Mouse (Mus musculus): ENCODE measurements around the gene Nhlh1. TPM values are rescaled to one million over a fixed set of nuclear protein-coding genes. Genes with fewer than 3 reads are reported as not detected.

Nhlh1 gene
- total RNA-seq, 2 experiments from 2014 or later: 0.32 TPM; not detected in 1

GRCm38 (mm10) chr1:172058874-172059273 is 1.5 kb upstream of the Nhlh1 start:
- no peak for DNase-seq (ENCODE audit: extremely low spot score in 1 of 2, low spot score in 2 of 2)
- intact Hi-C loops (cut with DNase I): no loop called here

- intact Hi-C loops (cut with DNase I): no loop called here
- DNase-seq (ENCODE audit: extremely low spot score in 1 of 2, low spot score in 2 of 2): no peak
Observed at GRCm38 (mm10) chr1:172058321-172058720, 948 bp upstream of the Nhlh1 start.

GRCm38 (mm10) chr1:172056251-172056650 is 1.1 kb downstream of the Nhlh1 start:
- DNase-seq (ENCODE audit: extremely low spot score in 1 of 2, low spot score in 2 of 2): no peak
- intact Hi-C loops (cut with DNase I): no loop called here

GRCm38 (mm10) chr1:172053541-172054440 is 3.6 kb downstream of the Nhlh1 start:
- intact Hi-C loops (cut with DNase I): no loop called here

GRCm38 (mm10) chr1:172052766-172053279 is 4.5 kb downstream of the Nhlh1 start:
- DNase-seq (ENCODE audit: extremely low spot score in 1 of 2, low spot score in 2 of 2): no peak
- intact Hi-C loops (cut with DNase I): no loop called here

More at GRCm38 (mm10) chr1:172053541-172054440, 3.6 kb downstream of the Nhlh1 start:
- peak in 1 of 2 experiments; percentile 49 for DNase-seq (ENCODE audit: extremely low spot score in 1 of 2, low spot score in 2 of 2)

GRCm38 (mm10) chr1:172049131-172049782 is 8.1 kb downstream of the Nhlh1 start:
- no peak for DNase-seq (ENCODE audit: extremely low spot score in 1 of 2, low spot score in 2 of 2)
- intact Hi-C loops (cut with DNase I): loop anchor here (5.0 kb wide), 1 partner anchor 263 kb away; no protein-coding TSS in a partner anchor

GRCm38 (mm10) chr1:172048241-172048734 is 9.1 kb downstream of the Nhlh1 start:
- intact Hi-C loops (cut with DNase I): loop anchor here (5.0 kb wide), 1 partner anchor 264 kb away; no protein-coding TSS in a partner anchor
- no peak for DNase-seq (ENCODE audit: extremely low spot score in 1 of 2, low spot score in 2 of 2)

GRCm38 (mm10) chr1:172046938-172047337 is 10.4 kb downstream of the Nhlh1 start:
- DNase-seq (ENCODE audit: extremely low spot score in 1 of 2, low spot score in 2 of 2): peak in 1 of 2 experiments; percentile 77
- intact Hi-C loops (cut with DNase I): loop anchor here (5.0 kb wide), 1 partner anchor 265 kb away; no protein-coding TSS in a partner anchor

GRCm38 (mm10) chr1:172046410-172046809 is 11.0 kb downstream of the Nhlh1 start:
- intact Hi-C loops (cut with DNase I): loop anchor here (5.0 kb wide), 1 partner anchor 266 kb away; no protein-coding TSS in a partner anchor
- no peak for DNase-seq (ENCODE audit: extremely low spot score in 1 of 2, low spot score in 2 of 2)

- DNase-seq (ENCODE audit: extremely low spot score in 1 of 2, low spot score in 2 of 2): no peak
- intact Hi-C loops (cut with DNase I): no loop called here
Observed at GRCm38 (mm10) chr1:172029914-172030313, 27.5 kb downstream of the Nhlh1 start.

GRCm38 (mm10) chr1:172028394-172029275 is 28.7 kb downstream of the Nhlh1 start, which contains the start of gene Vangl2:
Vangl2 (minus strand) TSS chr1:172028444.
- no peak for DNase-seq (ENCODE audit: extremely low spot score in 1 of 2, low spot score in 2 of 2)
- intact Hi-C loops (cut with DNase I): no loop called here

GRCm38 (mm10) chr1:172027809-172028102 is 29.6 kb downstream of the Nhlh1 start:
- intact Hi-C loops (cut with DNase I): no loop called here
- DNase-seq (ENCODE audit: extremely low spot score in 1 of 2, low spot score in 2 of 2): no peak

- intact Hi-C loops (cut with DNase I): no loop called here
Observed at GRCm38 (mm10) chr1:172027010-172027808, 30.2 kb downstream of the Nhlh1 start.

GRCm38 (mm10) chr1:172026201-172026901 is 31.0 kb downstream of the Nhlh1 start:
- intact Hi-C loops (cut with DNase I): no loop called here
- DNase-seq (ENCODE audit: extremely low spot score in 1 of 2, low spot score in 2 of 2): no peak

More at GRCm38 (mm10) chr1:172027010-172027808, 30.2 kb downstream of the Nhlh1 start:
- DNase-seq (ENCODE audit: extremely low spot score in 1 of 2, low spot score in 2 of 2): peak; percentile 71 to 92

GRCm38 (mm10) chr1:172025201-172025904 is 32.0 kb downstream of the Nhlh1 start:
- no peak for DNase-seq (ENCODE audit: extremely low spot score in 1 of 2, low spot score in 2 of 2)
- intact Hi-C loops (cut with DNase I): no loop called here

GRCm38 (mm10) chr1:172024140-172024895 is 33.1 kb downstream of the Nhlh1 start:
- intact Hi-C loops (cut with DNase I): no loop called here
- no peak for DNase-seq (ENCODE audit: extremely low spot score in 1 of 2, low spot score in 2 of 2)

All from left cerebral cortex, postnatal 10 days (tissue).